Mouse (Mus musculus) cerebellum, adult 8-10 months (tissue): Measurements from ENCODE around the gene Themis3.

ENCODE experiments used
- DNase-seq: peaks from one replicate; pipeline ENCODE4 v3.0.0; 2022

Themis3 gene

DNA sequence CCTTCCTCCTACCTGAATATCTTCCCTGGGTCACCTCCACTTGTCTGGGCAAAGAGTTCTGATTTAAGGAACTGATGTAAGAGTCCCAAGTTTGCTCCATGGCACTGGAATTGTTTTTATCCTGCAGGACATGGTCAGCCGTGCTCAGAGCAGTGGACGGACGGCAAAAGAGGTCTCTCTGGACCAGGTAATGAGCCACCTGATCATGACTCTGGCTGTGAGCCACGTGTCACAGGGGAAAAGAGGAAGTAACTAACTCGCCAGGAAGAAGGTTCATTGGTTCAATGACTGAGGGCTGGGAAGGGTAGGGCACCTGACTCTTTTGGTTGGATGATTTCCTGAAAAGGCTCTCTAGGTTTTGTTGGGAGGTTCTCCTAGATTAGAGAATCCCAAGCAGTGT is at the start of gene Themis3:
Gene Themis3, minus strand, starts transcription at position 187 of the 400 bp plus-strand sequence.
- no peak for DNase-seq

DNA sequence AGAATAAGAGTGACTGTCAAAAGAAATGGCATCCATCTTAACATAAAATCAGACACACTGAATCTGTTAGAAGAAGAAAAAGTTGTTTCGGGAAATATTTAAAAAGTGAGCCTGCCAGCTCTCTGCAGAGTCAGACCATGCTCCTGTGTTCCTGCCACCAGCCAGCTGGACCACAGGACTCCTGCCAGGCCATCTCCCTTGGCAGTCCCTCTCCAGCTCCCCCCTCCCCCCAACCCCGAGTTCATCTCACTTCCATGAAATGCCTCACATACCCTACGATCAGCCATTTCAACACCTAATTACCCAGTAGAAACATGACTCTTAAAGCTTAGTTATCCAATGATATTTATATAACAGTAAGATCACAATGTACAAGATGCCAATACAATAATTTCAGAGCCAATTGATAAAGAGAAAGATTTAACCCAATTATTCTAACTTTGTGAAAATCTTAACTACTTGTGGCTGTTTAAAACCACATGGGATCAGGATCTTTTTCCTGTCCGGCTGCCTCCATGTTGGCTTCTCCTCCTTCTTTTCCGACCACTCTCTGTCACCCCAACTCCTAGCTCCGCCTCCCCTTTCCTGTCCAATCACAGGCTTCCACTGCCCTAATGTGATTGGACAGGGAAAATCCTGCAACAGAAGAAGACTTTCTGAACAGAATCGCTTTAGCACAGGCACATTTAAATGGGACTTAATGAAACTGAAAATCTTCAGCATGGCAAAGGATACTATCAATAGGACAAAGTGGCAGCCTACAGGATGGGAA is 43.7 kb upstream of the Themis3 start:
- DNase-seq, result no peak

DNA sequence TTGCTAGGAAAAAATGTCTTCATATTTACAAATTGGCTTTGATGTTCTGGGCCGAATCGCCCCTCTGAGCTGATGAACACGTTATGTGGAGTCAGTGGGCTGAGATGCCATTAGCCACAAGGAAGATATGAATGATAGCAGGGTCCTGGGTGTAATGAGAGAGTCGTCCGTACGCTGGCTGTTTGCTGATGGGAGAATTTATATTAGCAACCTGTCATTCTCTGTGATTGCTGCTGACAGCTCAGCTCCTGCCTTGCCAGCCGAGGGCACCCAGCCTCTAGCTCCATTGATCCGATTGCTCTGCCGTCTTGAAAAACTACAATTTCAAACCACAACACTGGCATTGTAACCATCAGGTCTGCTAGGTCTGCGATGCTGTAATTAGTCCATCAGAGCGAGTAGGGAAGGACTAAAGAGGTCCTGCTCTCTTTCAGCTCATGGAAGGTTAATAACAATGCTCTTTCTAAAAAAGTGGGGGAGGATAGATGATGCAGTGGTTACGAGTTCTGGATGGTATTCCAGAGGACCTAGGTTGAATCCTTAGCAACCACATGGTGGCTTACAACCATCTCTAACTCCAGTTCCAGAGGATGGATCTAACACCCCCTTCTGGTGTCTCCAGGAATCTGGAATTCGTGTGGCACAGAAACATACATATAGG is 25.7 kb upstream of the Themis3 start:
- no peak for DNase-seq

DNA sequence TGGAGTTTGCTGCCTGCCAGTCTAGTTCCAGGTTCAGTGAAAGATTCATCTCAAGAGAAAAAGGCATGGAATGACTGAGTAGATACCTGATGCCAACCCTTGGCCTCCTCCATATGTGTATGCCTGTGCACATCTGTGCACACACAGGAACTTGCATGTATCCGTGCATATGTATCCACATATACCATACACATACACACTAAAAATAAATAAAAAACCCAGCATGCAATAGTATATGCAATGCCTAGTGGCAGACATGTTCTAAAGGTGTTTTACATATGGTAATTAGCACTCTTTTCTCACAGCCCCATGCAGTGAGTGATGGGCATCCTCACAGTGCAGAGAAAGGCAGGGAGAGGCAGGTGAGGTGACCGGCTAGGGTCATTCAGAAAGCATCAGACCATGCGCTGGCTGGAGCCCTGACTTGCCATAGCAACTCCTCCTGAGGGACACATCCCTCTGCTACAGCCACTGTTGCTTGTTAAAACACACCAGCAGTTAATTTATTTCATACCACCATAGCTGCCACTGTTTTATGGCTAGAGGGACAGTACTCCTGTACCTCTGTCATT is 24.9 kb upstream of the Themis3 start:
- no peak for DNase-seq

DNA sequence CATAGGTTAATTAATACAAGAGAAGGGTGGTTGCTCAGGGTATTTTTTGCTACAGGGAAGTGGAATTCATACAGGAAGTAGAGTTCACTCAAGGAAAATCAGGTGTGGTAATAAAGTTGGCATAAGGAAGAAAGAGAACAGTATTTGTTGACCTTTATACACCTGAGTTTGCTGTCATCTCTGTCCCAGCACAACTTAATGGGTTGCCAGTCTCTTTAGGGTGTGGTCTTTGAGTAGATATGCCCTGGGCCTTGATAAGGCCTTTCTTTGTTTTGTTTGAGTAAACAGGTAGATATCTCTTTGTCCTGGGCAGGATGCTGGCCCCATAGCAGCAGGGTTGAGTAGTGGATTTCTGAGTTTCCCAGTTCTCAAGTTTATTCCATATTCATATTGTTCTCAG is 15.6 kb upstream of the Themis3 start:
- DNase-seq, result no peak

DNA sequence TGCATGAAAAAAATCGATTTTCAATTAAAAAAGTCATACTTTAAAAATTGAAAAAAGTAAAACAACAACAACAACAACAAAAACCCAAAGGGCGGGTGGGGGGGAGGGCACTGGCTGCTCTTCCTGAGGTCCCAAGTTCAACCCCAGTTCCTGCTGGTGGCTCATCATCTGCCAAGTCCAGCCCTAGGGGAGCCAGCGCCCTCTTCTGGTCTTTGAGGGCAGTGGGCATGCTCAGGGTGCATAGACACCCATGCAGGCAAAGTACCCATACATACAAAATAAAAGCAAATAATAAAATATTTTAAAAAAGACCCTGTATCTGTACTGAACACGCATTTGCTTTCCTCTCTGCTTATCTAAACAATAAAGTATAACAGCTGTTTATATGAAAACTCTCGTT is 10.5 kb upstream of the Themis3 start:
- DNase-seq, result no peak

DNA sequence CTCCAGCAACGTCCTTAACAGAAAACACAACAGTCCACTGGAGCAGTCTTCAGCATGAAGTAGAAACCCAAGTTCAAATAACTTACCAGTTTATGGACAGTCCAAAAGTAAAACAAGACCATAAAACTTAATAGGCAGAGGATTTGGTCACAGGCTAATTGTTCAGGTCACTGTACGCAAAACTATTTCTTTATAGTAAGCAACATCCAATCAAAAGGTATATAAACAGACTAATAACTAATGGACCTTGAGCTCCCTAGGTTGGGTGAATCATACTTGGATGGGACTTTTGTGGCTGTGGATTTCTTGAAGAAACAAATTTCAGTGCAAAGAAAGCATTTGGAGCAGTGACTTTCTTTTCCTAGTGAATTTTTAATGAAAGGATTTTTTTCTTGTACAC is 6.8 kb upstream of the Themis3 start:
- no peak for DNase-seq

DNA sequence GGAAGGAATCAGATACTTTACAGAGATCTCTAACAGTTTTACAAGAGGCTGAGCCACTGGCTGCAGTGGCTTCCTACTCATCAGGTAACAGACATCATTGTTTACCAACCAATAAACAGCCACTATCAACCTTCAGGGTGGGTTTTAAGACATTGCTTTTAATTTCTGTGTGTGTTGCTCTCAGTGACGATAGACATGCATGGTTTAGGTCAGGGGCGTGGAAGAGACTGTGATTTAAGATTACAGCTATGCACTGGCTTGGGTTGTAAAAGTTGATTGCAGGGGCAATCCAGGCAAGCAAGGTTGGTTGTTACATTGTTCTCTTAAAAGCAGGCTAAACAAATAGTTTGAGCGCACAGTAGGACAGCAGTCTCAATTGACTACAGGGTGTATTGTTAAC is 1.4 kb upstream of the Themis3 start:
- DNase-seq, result no peak

DNA sequence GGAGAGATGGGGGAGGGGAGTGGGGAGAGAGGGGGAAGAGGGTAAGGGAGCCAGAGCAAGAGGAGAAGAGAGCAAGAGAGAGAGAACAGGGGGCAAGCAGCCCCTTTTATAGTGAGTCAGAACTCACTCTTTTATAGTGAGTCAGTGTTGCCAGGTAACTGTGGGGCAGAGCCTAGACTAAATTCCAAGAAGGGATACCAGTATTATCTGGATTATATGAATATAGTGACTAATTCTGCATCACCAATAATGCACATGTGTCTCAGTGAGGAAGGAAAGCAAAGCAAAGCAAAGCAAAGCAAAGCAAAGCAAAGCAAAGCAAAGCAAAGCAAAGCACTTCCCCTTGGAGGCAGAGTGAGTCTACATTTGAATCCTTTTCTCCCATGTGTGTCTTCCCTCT is 835 bp upstream of the Themis3 start:
- DNase-seq, result no peak

DNA sequence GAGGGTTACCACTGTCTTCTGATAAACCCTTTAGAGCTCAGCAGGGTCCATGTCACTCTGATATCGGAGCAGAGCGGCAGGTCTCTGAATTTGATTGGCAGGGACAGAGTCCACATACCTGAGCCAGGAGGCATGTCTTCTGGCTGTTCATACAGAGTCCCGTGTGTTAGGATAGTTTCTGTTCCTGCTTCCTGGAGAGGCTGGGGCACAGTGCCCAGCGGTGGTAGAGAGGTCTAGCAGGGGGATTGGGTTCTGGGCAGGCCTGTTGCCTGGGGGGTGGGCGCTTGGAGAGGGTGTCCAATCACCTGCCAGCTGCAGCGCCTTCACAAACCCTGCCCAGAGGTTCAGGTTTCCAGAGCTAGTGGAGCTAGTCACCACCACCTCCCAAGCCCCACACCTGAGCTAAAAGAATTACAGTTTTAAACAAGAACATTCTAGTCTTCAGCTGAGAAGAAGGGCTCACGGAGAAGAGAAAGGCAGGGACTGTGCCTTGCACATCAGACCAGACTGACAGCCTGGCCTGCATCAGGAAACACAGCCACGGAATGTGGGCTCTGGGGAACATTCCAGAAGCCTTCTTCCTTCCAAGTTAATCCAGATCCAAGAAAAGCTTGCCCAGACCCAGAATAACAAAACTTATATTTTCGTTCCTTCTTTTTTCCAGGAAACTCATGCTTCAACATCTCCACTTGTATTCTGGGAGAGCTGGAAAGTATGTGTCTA is 3.9 kb downstream of the Themis3 start:
- no peak for DNase-seq

DNA sequence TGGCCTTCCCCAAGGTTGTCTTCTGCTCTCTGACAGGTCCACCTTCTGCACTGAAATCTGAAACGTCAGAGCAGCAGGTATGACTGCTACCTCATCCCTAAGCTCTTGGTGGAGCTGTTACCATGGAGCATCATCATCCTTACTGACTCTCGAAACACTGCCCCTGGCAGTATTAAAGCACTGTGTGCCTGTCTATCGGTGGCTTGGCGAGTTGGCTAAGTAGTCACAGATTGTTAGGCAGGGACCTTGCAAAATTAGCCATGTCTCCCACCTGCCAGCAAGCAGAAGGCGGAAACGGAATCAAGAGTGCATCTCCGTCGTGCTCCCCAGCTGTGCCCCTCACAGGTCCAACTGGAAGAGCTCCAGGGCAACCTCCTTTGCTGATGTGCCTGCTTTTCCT is 4.6 kb downstream of the Themis3 start:
- DNase-seq, result no peak

DNA sequence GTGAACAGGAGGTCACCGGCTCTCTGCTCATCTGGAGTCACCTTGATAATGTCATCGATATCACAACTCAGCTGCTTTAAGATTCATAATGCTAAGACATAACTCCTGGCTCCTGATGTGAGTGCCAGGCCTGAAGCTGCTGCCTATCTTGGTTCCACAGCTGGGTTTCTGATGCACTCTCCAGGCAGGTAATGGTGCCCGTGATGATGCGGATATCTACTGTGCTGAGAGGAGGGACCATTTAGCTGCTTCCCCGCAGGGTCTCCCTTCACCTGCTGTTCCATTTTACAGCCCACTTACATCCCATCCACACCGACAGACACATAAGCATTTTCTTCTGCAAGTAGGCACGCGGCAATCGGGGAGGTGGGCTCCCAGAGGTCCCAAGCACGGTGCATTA is 7.7 kb downstream of the Themis3 start:
- DNase-seq, result no peak

DNA sequence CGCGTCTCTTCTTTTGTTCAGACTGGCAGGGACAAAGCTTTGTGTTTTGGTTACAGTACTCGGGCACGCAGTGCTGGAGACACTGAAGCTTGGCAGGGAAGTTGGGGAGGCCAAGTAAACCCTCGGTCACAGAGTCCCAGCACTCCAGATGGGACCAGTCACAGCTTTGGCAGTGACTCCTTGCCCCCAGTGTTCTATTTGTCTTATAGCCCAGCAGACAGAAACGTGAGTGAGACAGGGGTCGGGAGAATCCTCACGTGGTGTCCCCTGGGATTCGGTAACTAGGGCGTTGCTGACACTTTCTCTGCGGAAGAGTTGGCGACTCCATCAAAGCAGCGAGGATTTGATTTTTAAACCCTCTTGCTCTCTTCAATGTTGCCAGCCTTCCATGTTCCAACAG is 8.3 kb downstream of the Themis3 start:
- no peak for DNase-seq

DNA sequence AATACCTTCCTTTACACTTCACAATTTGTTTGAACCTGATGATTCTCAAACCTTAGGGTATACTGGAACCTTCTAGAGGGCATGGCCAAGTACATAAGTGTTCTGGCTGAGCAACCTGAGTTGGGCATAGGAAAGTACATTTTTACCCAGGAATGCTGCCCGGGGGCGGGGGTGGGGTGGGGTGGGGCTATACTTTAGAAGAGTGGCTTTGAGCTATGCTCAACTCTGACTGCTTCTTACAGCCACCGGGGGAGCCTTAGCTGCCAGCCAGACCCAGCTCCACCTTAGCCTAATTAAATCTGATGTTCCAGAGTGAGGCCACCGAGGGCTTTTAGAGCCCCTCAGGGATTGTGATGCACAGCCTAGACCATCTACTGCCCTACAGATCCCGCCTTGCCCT is 13.4 kb downstream of the Themis3 start:
- DNase-seq, result no peak

DNA sequence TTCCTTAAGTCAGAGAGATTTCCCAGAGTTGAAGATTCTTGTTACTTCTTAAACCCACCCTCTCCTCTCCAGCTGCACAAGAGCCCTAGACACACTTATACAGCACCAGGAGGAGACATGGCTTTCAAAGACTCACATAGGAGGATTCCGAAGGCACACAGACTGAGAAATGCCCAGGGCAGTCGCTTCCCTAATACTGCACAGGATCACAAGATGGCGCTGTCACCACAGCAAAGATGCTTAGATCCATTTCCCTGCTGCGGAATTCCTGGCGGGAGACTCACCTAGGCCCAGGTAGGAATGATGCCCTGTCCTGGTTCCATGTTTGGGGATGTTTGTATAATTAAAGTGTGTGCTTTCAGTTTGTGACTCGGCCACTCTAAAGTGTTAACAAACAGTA is 16.4 kb downstream of the Themis3 start:
- peak; percentile 29 for DNase-seq

DNA sequence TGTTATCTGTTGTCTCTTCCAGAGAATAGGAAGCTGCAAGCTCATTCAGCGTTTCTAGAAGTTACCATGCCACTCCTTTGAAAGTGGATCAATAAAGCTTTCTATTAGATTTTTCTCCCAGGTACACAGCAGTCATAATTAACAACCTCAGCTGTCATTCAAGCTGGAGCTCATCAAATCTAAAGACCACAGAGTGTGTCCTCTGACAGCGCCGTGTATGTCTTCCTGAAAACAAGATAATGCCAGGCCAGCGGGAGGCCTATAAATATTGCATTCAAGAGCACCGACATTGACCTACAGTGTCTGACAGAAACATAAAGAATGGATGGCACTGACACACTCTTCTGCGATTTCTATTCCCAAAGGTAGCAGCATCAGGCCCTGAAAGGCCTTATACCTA is 16.9 kb downstream of the Themis3 start:
- DNase-seq, result no peak

DNA sequence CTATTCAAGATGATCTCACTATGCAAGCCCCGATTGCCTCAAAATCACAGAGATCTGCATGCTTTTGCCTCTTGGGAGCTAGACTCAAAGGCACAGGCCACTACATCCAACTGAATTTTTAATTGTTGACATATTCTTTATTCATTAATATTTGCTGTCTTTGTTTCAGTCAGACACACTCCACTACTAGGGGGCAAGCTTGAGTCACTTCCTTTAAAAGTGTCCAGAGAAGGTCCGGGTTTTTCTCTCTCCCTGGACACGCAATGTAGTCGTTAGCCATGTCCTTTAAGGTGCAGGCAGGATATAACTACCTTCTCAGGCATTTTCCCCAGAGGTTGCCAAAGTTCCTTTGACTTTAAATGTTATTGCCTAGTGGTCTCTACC is 21.8 kb downstream of the Themis3 start:
- DNase-seq, result no peak

DNA sequence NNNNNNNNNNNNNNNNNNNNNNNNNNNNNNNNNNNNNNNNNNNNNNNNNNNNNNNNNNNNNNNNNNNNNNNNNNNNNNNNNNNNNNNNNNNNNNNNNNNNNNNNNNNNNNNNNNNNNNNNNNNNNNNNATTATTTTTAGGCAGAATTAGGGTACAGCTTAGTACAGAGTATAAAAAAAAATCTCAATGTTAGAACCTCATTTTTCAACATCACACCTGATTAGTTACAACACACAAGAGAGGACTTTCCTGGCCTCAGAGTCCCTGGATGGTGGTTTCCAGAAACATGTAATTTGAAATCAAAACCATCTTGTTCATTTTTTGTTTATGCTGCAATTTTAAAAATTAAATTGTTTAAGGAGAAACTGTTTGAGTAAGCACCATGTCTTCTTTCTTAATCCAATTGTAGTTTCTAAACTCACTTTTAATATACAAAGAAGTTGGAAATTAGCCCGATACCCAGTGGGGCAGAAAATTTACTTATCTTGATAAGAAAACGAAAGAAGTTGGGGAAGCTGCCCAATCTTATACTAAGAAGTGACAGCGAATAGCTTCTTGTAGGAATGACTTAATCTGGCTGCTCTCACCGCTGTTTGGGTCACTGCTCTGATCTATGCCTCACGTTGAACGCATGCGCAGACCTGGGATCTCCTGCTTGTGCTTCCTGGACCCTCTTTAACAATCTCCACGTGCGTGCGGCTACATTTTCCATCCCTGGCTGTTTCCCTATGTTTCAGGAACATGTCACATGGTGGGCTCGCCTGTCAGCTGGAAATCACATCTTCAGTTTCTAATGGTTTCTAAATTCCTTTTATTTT is 22.4 kb downstream of the Themis3 start:
- no peak for DNase-seq

DNA sequence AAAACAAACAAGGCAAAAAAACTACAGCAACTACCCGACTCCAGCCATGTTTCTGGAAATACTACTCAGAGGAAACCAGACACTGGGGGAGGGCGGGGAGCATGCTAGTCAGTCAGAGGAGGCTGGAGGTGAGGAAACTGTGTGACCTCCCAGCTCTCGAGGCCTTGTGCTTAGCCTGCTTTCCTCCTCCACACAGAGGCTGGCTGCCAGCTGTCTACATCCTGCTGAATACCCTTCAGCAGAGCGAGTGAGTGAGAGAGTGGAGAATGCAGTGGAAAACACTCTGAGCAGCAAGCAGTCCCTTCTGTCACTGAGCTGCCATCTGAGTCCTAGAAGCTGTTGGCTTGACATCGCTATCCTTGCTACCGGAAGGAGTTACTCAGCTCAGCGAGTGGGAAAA is 30.2 kb downstream of the Themis3 start:
- no peak for DNase-seq

DNA sequence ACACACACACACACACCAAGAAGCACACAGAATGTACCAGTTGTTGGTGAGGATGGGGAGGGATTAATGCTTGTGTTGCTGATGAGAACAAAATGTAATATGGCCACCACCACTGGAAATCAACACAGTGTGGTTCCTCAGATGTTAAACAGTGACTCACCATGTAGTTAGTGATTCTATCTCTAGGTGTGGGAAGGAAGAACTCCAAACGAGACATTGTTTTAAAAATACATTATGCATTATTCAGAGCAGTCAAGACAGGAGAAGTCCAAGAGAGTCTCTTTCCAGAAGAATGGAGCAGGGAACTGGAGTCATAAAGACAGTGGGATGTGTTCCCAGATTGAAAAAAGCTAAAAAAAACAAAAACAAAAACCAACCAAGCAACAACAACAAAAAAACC is 30.9 kb downstream of the Themis3 start:
- no peak for DNase-seq

DNA sequence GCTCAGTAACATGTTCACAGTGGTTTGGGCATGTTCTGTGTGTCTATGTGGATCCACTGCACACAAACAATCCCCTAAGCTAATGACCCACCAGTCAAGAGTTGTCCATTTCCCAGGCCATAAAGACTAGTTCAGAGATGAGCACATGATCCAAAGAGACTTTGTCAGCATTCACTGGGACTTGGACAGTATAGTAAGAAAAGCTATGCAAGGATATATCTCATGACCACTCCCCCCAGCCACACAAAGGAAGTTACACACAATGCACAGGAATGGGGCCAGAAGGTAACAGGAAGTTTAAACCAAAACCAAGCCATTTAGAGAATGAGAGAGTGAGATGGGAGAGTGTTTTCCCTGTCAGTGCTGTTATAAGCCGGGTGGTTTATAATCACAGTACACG is 33.0 kb downstream of the Themis3 start:
- no peak for DNase-seq

DNA sequence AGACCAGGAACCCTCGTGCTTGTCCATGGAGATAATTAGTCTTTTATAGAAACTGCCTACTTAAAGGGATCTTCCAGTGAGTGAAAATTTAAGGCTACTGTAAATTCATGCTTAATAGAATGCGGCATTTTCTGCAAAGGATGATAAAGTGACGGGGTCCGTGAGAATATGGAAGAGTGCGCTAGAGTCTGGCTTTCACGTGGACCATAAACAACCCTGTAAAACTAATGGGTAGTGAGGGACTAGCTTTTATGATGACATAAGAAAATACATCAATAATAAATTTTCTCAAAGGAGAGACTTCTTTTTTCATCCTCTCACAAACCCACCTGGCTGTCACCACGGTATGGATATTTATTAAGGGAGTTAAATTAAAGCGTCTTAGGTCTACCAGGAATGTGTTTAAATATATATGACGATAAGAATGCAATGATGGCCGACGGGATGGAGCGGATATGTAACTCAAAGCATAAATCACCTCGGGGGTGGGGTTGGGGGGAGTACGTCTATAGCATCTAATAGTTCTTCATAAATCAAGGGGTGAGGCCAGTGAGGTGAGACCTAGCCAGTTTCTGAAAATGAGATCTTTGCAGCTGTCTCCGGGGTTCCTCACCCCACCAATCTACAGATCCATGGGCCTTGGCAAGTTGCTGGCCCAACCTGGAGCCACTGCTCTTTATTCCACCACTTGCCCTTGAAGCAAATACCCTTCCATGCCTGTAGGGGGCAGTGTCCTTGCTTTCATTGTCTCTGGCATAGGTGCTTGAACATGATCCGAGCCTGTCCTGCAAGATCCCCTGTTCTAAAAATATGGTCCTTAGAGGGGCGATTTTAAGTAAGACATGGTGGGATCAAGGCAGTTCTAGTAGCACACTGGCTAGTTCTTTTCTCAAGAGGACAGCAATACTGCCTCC is 35.8 kb downstream of the Themis3 start:
- no peak for DNase-seq
